In the genomic region with DNA sequence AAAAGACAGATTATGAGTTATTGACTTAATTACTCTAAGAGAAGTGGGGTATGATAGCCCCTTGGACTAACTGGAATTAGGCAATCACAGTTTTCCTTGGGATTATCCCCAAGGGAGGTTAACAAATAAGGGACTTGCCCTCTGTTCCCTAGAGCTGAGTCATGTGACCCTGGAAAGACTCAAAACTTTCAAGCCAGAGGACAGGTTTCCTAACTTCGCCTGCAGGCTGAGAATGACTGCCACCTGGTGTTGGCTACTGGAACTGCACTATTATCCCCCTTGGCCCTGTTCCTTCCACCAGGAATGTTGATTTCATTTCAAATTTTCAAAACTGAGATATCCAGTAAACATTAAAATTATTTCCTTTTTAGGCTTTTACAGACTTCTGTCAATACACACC, we compare ENCODE assay signal across 8 mouse cellular contexts.
A peak's percentile ranks its signal among the peaks of the same experiment; 100 is the strongest.
DNase-seq lines count a peak whose midpoint lies in the region; ATAC-seq and TF ChIP-seq lines count a peak whose summit lies in the region.

No protein-coding gene starts in this region.

- 4% methylated on average over 1 of the region's 1 CpGs for WGBS in embryonic facial prominence, embryonic 13.5 days
- 9% methylated on average over 1 of the region's 1 CpGs for WGBS in heart, embryonic 13.5 days

- H3K4me3 ChIP-seq in layer of hippocampus, adult 2 months, result no peak overlapping the region
- H3K4me3 ChIP-seq in embryonic facial prominence, embryonic 13.5 days, result no peak overlapping the region
- H3K4me3 ChIP-seq in heart, embryonic 13.5 days, result no peak overlapping the region

- 0 out of 2 replicates have a peak overlapping the region, but pooled peaks have one; percentile 57 for H3K27ac ChIP-seq in layer of hippocampus, adult 2 months
- peak overlapping the region; percentile 83 for H3K27ac ChIP-seq in embryonic facial prominence, embryonic 13.5 days
- peak overlapping the region; percentile 91 for H3K27ac ChIP-seq in heart, embryonic 13.5 days (replicated peaks)

- TF ChIP-seq CTCF in layer of hippocampus, adult 2 months (conservative IDR thresholded peaks at IDR 0.05), result peak; percentile 99

- 0 out of 2 replicates have a peak, but pooled peaks cover 7% of the 10 kb centered on the region for H3K36me3 ChIP-seq in embryonic facial prominence, embryonic 13.5 days
- peaks cover 9% of the 10 kb centered on the region for H3K36me3 ChIP-seq in heart, embryonic 13.5 days

- DNase-seq in layer of hippocampus, adult 2 months (ENCODE audit: low spot score in 2 of 2), result peak in 1 of 2 experiments; percentile 69
- no peak for DNase-seq in layer of hippocampus, adult 9-10 months (ENCODE audit: low spot score)
- DNase-seq in adrenal gland, postnatal 14 days, result peak; percentile 86
- peak; percentile 89 to 90 for DNase-seq in kidney, postnatal 4 days
- DNase-seq in mesoderm, embryonic 11.5 days (ENCODE audit: low read depth, low spot score), result peak; percentile 82
- peak; percentile 44 for DNase-seq in thymus, postnatal 25 days

- peaks cover 26% of the 10 kb centered on the region for H3K4me1 ChIP-seq in embryonic facial prominence, embryonic 13.5 days
- peaks cover 62% of the 10 kb centered on the region for H3K4me1 ChIP-seq in heart, embryonic 13.5 days

- no peak overlapping the region for H3K4me2 ChIP-seq in embryonic facial prominence, embryonic 13.5 days
- H3K4me2 ChIP-seq in heart, embryonic 13.5 days, result no peak overlapping the region

- no peak for ATAC-seq in embryonic facial prominence, embryonic 13.5 days (ENCODE audit: insufficient number of reproducible peaks, insufficient read depth, low FRiP score, low TSS enrichment, low read depth)
- no peak for ATAC-seq in heart, embryonic 13.5 days (ENCODE audit: extremely low read depth, insufficient number of reproducible peaks, low FRiP score, low TSS enrichment)

- 0 out of 2 replicates have a peak, but pooled peaks cover 6% of the 10 kb centered on the region for H3K9me3 ChIP-seq in embryonic facial prominence, embryonic 13.5 days
- no peaks in the 10 kb centered on the region for H3K9me3 ChIP-seq in heart, embryonic 13.5 days

- H3K27me3 ChIP-seq in embryonic facial prominence, embryonic 13.5 days, result no peaks in the 10 kb centered on the region
- no peaks in the 10 kb centered on the region for H3K27me3 ChIP-seq in heart, embryonic 13.5 days (replicated peaks)

- no peak overlapping the region for H3K9ac ChIP-seq in embryonic facial prominence, embryonic 13.5 days
- no peak overlapping the region for H3K9ac ChIP-seq in heart, embryonic 13.5 days
